In genomic region chr5:110804012-110804743, GRCm38 (mm10) we compare ENCODE assay signal across 21 mouse cellular contexts. TPM values are rescaled to one million over a fixed set of nuclear protein-coding genes. Genes with fewer than 3 reads are reported as not detected.
DNase-seq lines count a peak whose midpoint lies in the region; ATAC-seq and TF ChIP-seq lines count a peak whose summit lies in the region.
"Had no signal": no experiment of that assay in that cellular context is flagged by ENCODE, and none has a peak within 500 bp of the region (broad histone marks: within the 10 kb centered on the region; RNA-seq: fewer than 3 reads in every experiment).

No protein-coding gene starts in this region.

- 0 out of 2 replicates have a peak, but pooled peaks cover 8% of the 10 kb centered on the region for H3K36me3 ChIP-seq in midbrain, embryonic 11.5 days (ENCODE audit: control insufficient read depth, insufficient read depth, low read length)
- H3K36me3 ChIP-seq in midbrain, postnatal 0 days (ENCODE audit: insufficient read depth, low read length): peaks cover 19% of the 10 kb centered on the region

- TF ChIP-seq CTCF in cerebellum, adult 2 months (IDR thresholded peaks at IDR 0.05; ENCODE audit: borderline replicate concordance, insufficient read depth, low read depth, low read length): no peak
- no peak for TF ChIP-seq CTCF in midbrain, postnatal 0 days (IDR thresholded peaks at IDR 0.05)

- peak; percentile 7 for DNase-seq in cerebellum, adult 11 months
- no peak for DNase-seq in cerebellum, adult 2 months
- peak; percentile 37 for DNase-seq in midbrain, embryonic 11.5 days (ENCODE audit: low spot score, missing footprints)
- DNase-seq in midbrain, postnatal 0 days (ENCODE audit: low spot score): no peak
- DNase-seq in c-Kit-positive CD71-positive TER-119-positive erythroid progenitor cells, embryonic 14.5 days (ENCODE audit: low spot score): peak; percentile 36
- no peak for DNase-seq in ovary, postnatal 36 days (ENCODE audit: low spot score)
- DNase-seq in urinary bladder, postnatal 36 days (ENCODE audit: low spot score in 2 of 2): no peak
- DNase-seq in left cerebral cortex, adult 11 months (ENCODE audit: low spot score): no peak
- DNase-seq: adrenal gland, postnatal 25 days; gastrocnemius, postnatal 14 days; layer of hippocampus, postnatal 36 days; left cerebral cortex, postnatal 4 days; lung, adult 2 months; lung, postnatal 36 days; retina, postnatal 1 day; thymus, postnatal 36 days had no signal

- no peak for TF ChIP-seq POLR2A in cerebellum, adult 2 months (IDR thresholded peaks at IDR 0.05; ENCODE audit: borderline replicate concordance, insufficient read depth, low read length)

- no peak overlapping the region for H3K4me2 ChIP-seq in midbrain, embryonic 11.5 days
- no peak overlapping the region for H3K4me2 ChIP-seq in midbrain, postnatal 0 days (ENCODE audit: low read depth, low read length, poor library complexity, severe bottlenecking)
- H3K4me2 ChIP-seq: embryonic facial prominence, embryonic 12.5 days; hindbrain, embryonic 14.5 days; intestine, embryonic 15.5 days; kidney, embryonic 15.5 days had no signal

- WGBS in cerebellum, adult 2 months: 77% methylated on average over 7 of the region's 7 CpGs
- WGBS in midbrain, embryonic 11.5 days: 91% methylated on average over 7 of the region's 7 CpGs
- 90% methylated on average over 7 of the region's 7 CpGs for WGBS in midbrain, postnatal 0 days

- H3K27ac ChIP-seq in cerebellum, adult 2 months (ENCODE audit: insufficient read depth, low read length): no peak overlapping the region
- H3K27ac ChIP-seq in midbrain, embryonic 11.5 days (ENCODE audit: low read depth, low read length): no peak overlapping the region
- no peak overlapping the region for H3K27ac ChIP-seq in midbrain, postnatal 0 days (ENCODE audit: low read depth, low read length)
- H3K27ac ChIP-seq: embryonic facial prominence, embryonic 12.5 days; hindbrain, embryonic 14.5 days; intestine, embryonic 15.5 days; kidney, embryonic 15.5 days; midbrain, embryonic 10.5 days had no signal

- no peak for ATAC-seq in midbrain, embryonic 11.5 days (ENCODE audit: low FRiP score)
- no peak for ATAC-seq in midbrain, postnatal 0 days (ENCODE audit: low FRiP score)
- ATAC-seq: intestine, embryonic 15.5 days had no signal

- H3K4me1 ChIP-seq in cerebellum, adult 2 months (ENCODE audit: control insufficient read depth, insufficient read depth, low read length): peaks cover 52% of the 10 kb centered on the region
- peaks cover 22% of the 10 kb centered on the region for H3K4me1 ChIP-seq in midbrain, embryonic 11.5 days (ENCODE audit: control insufficient read depth, insufficient read depth, low read length)
- H3K4me1 ChIP-seq in midbrain, postnatal 0 days (ENCODE audit: insufficient read depth, low read length): peaks cover 5% of the 10 kb centered on the region; the same call in 1 of the 2 replicates

- H3K9ac ChIP-seq in midbrain, embryonic 11.5 days (ENCODE audit: low read length): no peak overlapping the region
- H3K9ac ChIP-seq in midbrain, postnatal 0 days (replicated peaks; ENCODE audit: low read length, poor library complexity, severe bottlenecking): no peak overlapping the region
- H3K9ac ChIP-seq: embryonic facial prominence, embryonic 12.5 days; hindbrain, embryonic 14.5 days; intestine, embryonic 15.5 days; kidney, embryonic 15.5 days had no signal

- no peaks in the 10 kb centered on the region for H3K27me3 ChIP-seq in cerebellum, adult 2 months (ENCODE audit: control insufficient read depth, insufficient read depth, low read length)
- no peaks in the 10 kb centered on the region for H3K27me3 ChIP-seq in midbrain, embryonic 11.5 days (ENCODE audit: control insufficient read depth, insufficient read depth, low read length)
- no peaks in the 10 kb centered on the region for H3K27me3 ChIP-seq in midbrain, postnatal 0 days (ENCODE audit: insufficient read depth, low read length)
- H3K27me3 ChIP-seq: embryonic facial prominence, embryonic 12.5 days; intestine, embryonic 15.5 days; kidney, embryonic 15.5 days had no signal

- H3K4me3 ChIP-seq in cerebellum, adult 2 months (replicated peaks; ENCODE audit: insufficient read depth, low read depth, low read length): no peak overlapping the region
- H3K4me3 ChIP-seq in midbrain, embryonic 11.5 days (ENCODE audit: low read depth, low read length): no peak overlapping the region
- no peak overlapping the region for H3K4me3 ChIP-seq in midbrain, postnatal 0 days (ENCODE audit: low read depth, low read length)
- H3K4me3 ChIP-seq: embryonic facial prominence, embryonic 12.5 days; intestine, embryonic 15.5 days; kidney, embryonic 15.5 days; midbrain, embryonic 10.5 days had no signal

- no peaks in the 10 kb centered on the region for H3K9me3 ChIP-seq in midbrain, embryonic 11.5 days (ENCODE audit: control insufficient read depth, low read length)
- H3K9me3 ChIP-seq in midbrain, postnatal 0 days (ENCODE audit: low read length): no peaks in the 10 kb centered on the region
- H3K9me3 ChIP-seq: embryonic facial prominence, embryonic 12.5 days; intestine, embryonic 15.5 days; kidney, embryonic 15.5 days; midbrain, embryonic 10.5 days had no signal

RNA-seq across cellular contexts. Expression of gene Ulk1, which starts 5.7 kb away (rescaled TPM):
- 94.7 and 96.0 TPM in 2 replicates for polyA plus RNA-seq in cerebellum, adult 2 months (2012; rRNA removed)
- 28.1 and 36.1 TPM in 2 replicates for polyA plus RNA-seq in midbrain, embryonic 11.5 days (2014; fragmentation: Nextera tagmentation; extraction: Ambion mirVana)
- 69.8 and 75.4 TPM in 2 replicates for total RNA-seq in midbrain, postnatal 0 days (2014; rRNA removed)
- polyA plus RNA-seq in midbrain, postnatal 0 days (2015; fragmentation: Nextera tagmentation; extraction: Ambion mirVana): 17.8 and 21.1 TPM in 2 replicates

RNA-seq across cellular contexts. Expression of gene Pus1, which starts 23.7 kb away (rescaled TPM):
- polyA plus RNA-seq in cerebellum, adult 2 months (2012; rRNA removed): 26.5 and 28.8 TPM in 2 replicates
- 14.9 and 16.5 TPM in 2 replicates for polyA plus RNA-seq in midbrain, embryonic 11.5 days (2014; fragmentation: Nextera tagmentation; extraction: Ambion mirVana)
- total RNA-seq in midbrain, postnatal 0 days (2014; rRNA removed): 10.4 and 11.6 TPM in 2 replicates
- polyA plus RNA-seq in midbrain, postnatal 0 days (2015; fragmentation: Nextera tagmentation; extraction: Ambion mirVana): 16.3 and 17.5 TPM in 2 replicates

RNA-seq across cellular contexts. Expression of gene Ep400, which starts 33.7 kb away (rescaled TPM):
- 36.4 and 43.1 TPM in 2 replicates for polyA plus RNA-seq in cerebellum, adult 2 months (2012; rRNA removed)
- polyA plus RNA-seq in midbrain, embryonic 11.5 days (2014; fragmentation: Nextera tagmentation; extraction: Ambion mirVana): 40.0 and 40.2 TPM in 2 replicates
- 67.2 and 72.1 TPM in 2 replicates for total RNA-seq in midbrain, postnatal 0 days (2014; rRNA removed)
- polyA plus RNA-seq in midbrain, postnatal 0 days (2015; fragmentation: Nextera tagmentation; extraction: Ambion mirVana): 27.7 and 38.5 TPM in 2 replicates

RNA-seq across cellular contexts. Expression of gene Hscb, which starts 35.4 kb away (rescaled TPM):
- 21.6 and 24.4 TPM in 2 replicates for polyA plus RNA-seq in cerebellum, adult 2 months (2012; rRNA removed)
- polyA plus RNA-seq in midbrain, embryonic 11.5 days (2014; fragmentation: Nextera tagmentation; extraction: Ambion mirVana): 21.0 and 25.0 TPM in 2 replicates
- 9.6 and 13.4 TPM in 2 replicates for total RNA-seq in midbrain, postnatal 0 days (2014; rRNA removed)
- 9.2 and 9.8 TPM in 2 replicates for polyA plus RNA-seq in midbrain, postnatal 0 days (2015; fragmentation: Nextera tagmentation; extraction: Ambion mirVana)

RNA-seq across cellular contexts. Expression of gene Chek2, which starts 35.6 kb away (rescaled TPM):
- 2.2 and 3.3 TPM in 2 replicates for polyA plus RNA-seq in cerebellum, adult 2 months (2012; rRNA removed)
- polyA plus RNA-seq in midbrain, embryonic 11.5 days (2014; fragmentation: Nextera tagmentation; extraction: Ambion mirVana): 26.8 and 28.5 TPM in 2 replicates
- total RNA-seq in midbrain, postnatal 0 days (2014; rRNA removed): 3.2 and 27.2 TPM in 2 replicates
- polyA plus RNA-seq in midbrain, postnatal 0 days (2015; fragmentation: Nextera tagmentation; extraction: Ambion mirVana): 1.9 and 2.6 TPM in 2 replicates

Comparison
In these comparisons a context has a peak if more than half of its experiments do, and no peak if none do; other contexts are left out.
1. DNase-seq: peak in cerebellum, adult 11 months (single experiment), midbrain, embryonic 11.5 days (single experiment) and c-Kit-positive CD71-positive TER-119-positive erythroid progenitor cells, embryonic 14.5 days (single experiment); none in cerebellum, adult 2 months (0 of 2), midbrain, postnatal 0 days (single experiment), ovary, postnatal 36 days (single experiment), urinary bladder, postnatal 36 days (0 of 2) and left cerebral cortex, adult 11 months (single experiment).